Mouse (Mus musculus) E14TG2a.4 (cell line): ENCODE measurements around the gene Cdc42ep3.

ENCODE experiments used
- CTCF ChIP-seq: conservative IDR thresholded peaks from 2 replicates; pipeline ENCODE4 v1.5.1; 2014; ENCODE audit warnings: low read length
- POU5F1 ChIP-seq: IDR thresholded peaks from 2 replicates; pipeline ENCODE4 v1.6.1; 2014; ENCODE audit warnings: low read length, borderline replicate concordance

DNA sequence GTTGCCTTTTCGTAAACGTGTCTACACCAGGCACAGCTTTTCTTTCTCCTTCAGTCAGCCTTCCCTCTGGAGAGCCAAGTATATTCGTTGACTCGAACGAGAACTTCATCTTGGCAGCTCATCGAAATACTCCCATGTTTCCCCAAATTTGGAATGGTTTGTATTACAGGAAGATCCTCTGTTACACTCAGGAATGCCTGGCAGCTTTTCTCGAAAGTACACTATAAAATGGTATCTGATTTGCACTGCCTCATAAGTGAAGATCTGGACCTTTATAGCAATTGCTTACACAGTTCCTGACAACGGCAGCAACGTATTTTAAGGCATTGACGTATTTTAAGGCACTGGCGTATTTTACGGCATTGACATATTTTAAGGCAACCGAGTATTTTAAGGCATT is 67.6 kb downstream of the Cdc42ep3 start:
- TF ChIP-seq CTCF (no peak), POU5F1 (no peak)
